Mouse (Mus musculus) intestine, embryonic 14.5 days (tissue): ENCODE results near the gene Scarb2. TPM values are rescaled to one million over a fixed set of nuclear protein-coding genes. Genes with fewer than 3 reads are reported as not detected.
A peak's percentile ranks its signal among the peaks of the same experiment; 100 is the strongest.

Source experiments
- ATAC-seq: fragments of 200-750 bp; cut with Nextera tagmentation; replicated peaks from 2 replicates; pipeline ENCODE4 v1.8.0; 2017; ENCODE audit warnings: low read depth, moderate number of reproducible peaks, moderate TSS enrichment, moderate library complexity; ENCODE audit not compliant: low FRiP score, low TSS enrichment
- DNase-seq: peaks from one replicate; pipeline ENCODE4 v3.0.0-alpha.2; 2018; ENCODE audit warnings: low spot score
- H3K27ac ChIP-seq: fragments of 300-500 bp; sonication (generic); 2 replicates; pipeline ENCODE4 v1.5.1; 2014; ENCODE audit warnings: low read depth, mild to moderate bottlenecking, control low read depth
- H3K27me3 ChIP-seq: fragments of 300-500 bp; sonication (generic); replicated peaks from 2 replicates; pipeline ENCODE4 v1.6.1; 2014; ENCODE audit warnings: low read length, control low read depth; ENCODE audit not compliant: control insufficient read depth, insufficient read depth
- H3K36me3 ChIP-seq: fragments of 300-500 bp; sonication (generic); 2 replicates; pipeline ENCODE4 v1.6.1; 2014; ENCODE audit warnings: low read length, control low read depth; ENCODE audit not compliant: control insufficient read depth, insufficient read depth
- H3K4me1 ChIP-seq: fragments of 300-500 bp; sonication (generic); replicated peaks from 2 replicates; pipeline ENCODE4 v1.6.1; 2014; ENCODE audit warnings: low read length, control low read depth, mixed read lengths; ENCODE audit not compliant: control insufficient read depth, insufficient read depth
- H3K4me2 ChIP-seq: fragments of 300-500 bp; sonication (generic); 2 replicates; pipeline ENCODE4 v1.6.1; 2014; ENCODE audit warnings: low read length
- H3K4me3 ChIP-seq: fragments of 300-500 bp; sonication (generic); 2 replicates; pipeline ENCODE4 v1.5.1; 2014; ENCODE audit warnings: low read depth, low read length, control low read depth, mixed read lengths
- H3K9ac ChIP-seq: fragments of 300-500 bp; sonication (generic); 2 replicates; pipeline ENCODE4 v1.6.1; 2014; ENCODE audit warnings: mild to moderate bottlenecking, low read length
- H3K9me3 ChIP-seq: fragments of 300-500 bp; sonication (generic); 2 replicates; pipeline ENCODE4 v1.6.1; 2016; ENCODE audit warnings: low read length, control low read depth; ENCODE audit not compliant: control insufficient read depth
- WGBS: fragments of 180-500 bp; shearing (Covaris S2); extraction: QIAGEN DNeasy Blood & Tissue Kit; methylation state at CpG from one replicate; pipeline ENCODE4 v1.1.7; 2014; 5-methylcytosine and 5-hydroxymethylcytosine counted together
- polyA plus RNA-seq: library from polyadenylated mRNA; unstranded; fragments of >200 nt; fragmentation: Nextera tagmentation; extraction: Ambion mirVana; gene quantifications from 2 replicates; pipeline ENCODE4 v1.2.1, GENCODE M21; 2014

Gene Scarb2
- polyA plus RNA-seq, 1 experiment from 2014 or later, result 11.8 TPM

DNA sequence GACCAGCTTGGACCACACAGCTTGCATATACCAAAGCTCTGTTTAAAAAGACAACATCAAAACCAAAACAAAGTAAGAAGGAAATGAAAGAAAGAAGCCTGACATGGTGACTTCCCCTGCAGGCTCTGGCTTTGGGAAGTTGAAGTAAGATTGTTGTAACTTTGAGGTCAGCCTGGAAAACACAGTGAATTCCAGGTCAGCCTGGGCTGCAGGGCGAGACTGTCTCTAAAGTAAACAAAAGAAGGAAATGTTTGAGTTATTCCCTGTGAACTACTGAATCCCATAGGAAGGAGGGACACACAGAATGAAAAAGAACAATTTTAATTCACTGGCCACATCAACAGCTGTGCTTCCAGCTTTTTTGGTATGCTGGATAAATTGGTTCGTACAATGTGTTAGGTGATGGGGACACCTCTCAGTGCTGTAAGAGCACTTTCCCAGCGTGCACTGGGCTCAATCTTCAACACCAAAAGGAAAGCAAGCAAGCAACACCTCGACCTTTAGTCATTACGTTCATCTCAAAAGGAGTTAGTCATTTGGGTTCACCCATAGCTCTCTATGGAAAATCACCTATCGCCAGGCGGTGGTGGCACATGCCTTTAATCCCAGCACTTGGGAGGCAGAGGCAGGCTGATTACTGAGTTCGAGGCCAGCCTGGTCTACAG, 39.4 kb downstream of the Scarb2 start:
- Histone ChIP-seq H3K4me3 (no peak overlapping the region), H3K9ac (no peak overlapping the region), H3K4me1 (peaks cover 7% of the 10 kb centered on the region; the same call in 1 of the 2 replicates), H3K27ac (peak overlapping the region; percentile 54; the same call in 1 of the 2 replicates), H3K27me3 (no peaks in the 10 kb centered on the region), H3K9me3 (no peaks in the 10 kb centered on the region), H3K36me3 (no peaks in the 10 kb centered on the region), H3K4me2 (no peak overlapping the region)
- DNase-seq (no peak), ATAC-seq (no peak)
- 54% methylated on average over 8 of the region's 8 CpGs for WGBS

DNA sequence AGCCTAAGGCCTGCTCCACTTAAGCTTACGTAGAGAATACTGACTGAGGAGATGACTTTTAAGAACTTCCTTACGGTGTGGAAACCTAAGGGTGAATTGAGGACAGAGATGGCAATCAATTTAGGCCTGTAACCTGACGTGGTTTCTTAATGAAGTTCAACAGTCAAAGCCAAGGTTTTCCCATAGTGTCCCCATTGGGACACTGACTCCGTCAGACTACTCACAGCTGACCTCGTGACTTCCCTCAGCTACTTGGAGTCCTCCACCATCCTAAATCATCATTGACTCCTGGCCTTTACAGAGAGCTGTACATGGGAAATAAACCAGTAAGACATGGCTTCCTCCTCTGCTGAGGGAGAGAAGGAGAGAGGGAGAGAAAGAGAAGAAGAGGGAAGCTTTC, 41.1 kb downstream of the Scarb2 start:
- H3K9me3 ChIP-seq, result no peaks in the 10 kb centered on the region
- H3K27me3 ChIP-seq, result no peaks in the 10 kb centered on the region
- ATAC-seq, result no peak
- WGBS, result 84% methylated on average over 5 of the region's 5 CpGs
- H3K9ac ChIP-seq, result no peak overlapping the region
- no peak overlapping the region for H3K27ac ChIP-seq
- no peak for DNase-seq
- peaks cover 7% of the 10 kb centered on the region; the same call in 1 of the 2 replicates for H3K4me1 ChIP-seq
- no peak overlapping the region for H3K4me2 ChIP-seq
- peaks cover 2% of the 10 kb centered on the region; the same call in 1 of the 2 replicates for H3K36me3 ChIP-seq
- H3K4me3 ChIP-seq, result no peak overlapping the region

DNA sequence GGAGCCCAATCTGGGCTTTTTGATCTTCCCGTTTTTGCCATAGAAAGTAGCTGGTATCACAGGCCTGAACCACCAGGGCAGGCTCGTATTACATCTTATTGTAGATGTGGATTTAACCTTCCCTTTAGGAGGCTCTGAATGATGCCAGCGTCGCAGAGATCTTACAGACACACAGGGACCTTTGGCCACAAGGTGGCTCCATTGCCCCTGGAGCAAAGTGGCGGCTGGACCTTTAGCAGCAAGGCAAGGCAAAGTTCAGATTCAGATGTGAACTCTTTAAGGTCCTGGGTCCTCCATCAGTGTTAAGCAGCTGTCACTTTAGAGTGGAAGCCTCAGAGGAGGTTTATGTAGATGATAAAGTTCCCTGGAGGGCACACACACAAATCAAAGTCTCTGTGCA, 45.3 kb downstream of the Scarb2 start:
- 29% methylated on average over 5 of the region's 5 CpGs for WGBS
- DNase-seq, result peak; percentile 75
- Histone ChIP-seq H3K4me2 (no peak overlapping the region), H3K4me1 (no peaks in the 10 kb centered on the region), H3K9ac (no peak overlapping the region), H3K36me3 (peaks cover 18% of the 10 kb centered on the region; the same call in 1 of the 2 replicates), H3K4me3 (no peak overlapping the region), H3K9me3 (no peaks in the 10 kb centered on the region), H3K27ac (no peak overlapping the region), H3K27me3 (no peaks in the 10 kb centered on the region)
- no peak for ATAC-seq

DNA sequence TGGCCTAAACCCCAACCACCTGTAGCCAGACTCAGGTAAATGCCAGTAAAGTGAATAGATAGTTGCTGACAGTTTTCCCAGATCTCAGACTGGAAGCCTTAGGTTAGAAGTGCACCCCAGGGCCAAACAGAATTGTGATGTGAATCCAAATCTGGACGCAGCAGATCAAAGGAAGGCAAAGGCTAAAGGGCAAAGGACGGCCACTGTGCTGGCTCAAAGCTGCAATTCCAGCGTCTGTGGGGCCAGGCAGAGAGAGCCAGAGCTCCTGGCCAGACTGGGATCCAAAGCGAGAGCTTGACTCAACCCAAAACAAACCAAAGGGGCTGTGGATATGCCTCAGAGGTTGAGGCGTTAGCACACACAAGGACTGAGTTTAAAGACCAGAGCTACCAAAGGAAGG, 47.9 kb downstream of the Scarb2 start:
- DNase-seq (no peak), ATAC-seq (no peak)
- WGBS, result 53% methylated on average over 5 of the region's 5 CpGs
- H3K27ac ChIP-seq, result no peak overlapping the region
- no peak overlapping the region for H3K4me3 ChIP-seq
- H3K27me3 ChIP-seq, result no peaks in the 10 kb centered on the region
- H3K36me3 ChIP-seq, result peaks cover 29% of the 10 kb centered on the region
- H3K4me2 ChIP-seq, result no peak overlapping the region
- no peak overlapping the region for H3K9ac ChIP-seq
- no peaks in the 10 kb centered on the region for H3K9me3 ChIP-seq
- H3K4me1 ChIP-seq, result no peaks in the 10 kb centered on the region

DNA sequence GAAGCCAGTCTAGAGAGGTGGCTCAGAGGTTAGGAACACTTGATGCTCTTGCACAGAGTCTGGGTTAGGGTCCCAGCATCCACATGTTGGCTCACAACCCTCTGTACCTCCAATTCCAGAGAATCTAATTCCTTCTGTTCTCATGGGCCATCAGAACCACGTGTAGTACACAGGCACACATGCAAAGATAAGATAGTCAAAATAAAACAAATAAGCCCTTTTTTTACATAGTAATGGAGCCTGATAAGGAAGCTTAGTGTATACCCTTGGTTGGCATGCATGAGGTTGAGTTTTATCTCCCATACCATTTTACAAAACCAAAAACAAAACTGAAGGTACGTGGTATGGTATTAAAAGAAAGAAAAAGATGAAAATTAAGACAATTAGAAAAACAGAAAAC, 49.2 kb downstream of the Scarb2 start:
- DNase-seq (no peak), ATAC-seq (no peak)
- Histone ChIP-seq H3K27ac (no peak overlapping the region), H3K4me1 (no peaks in the 10 kb centered on the region), H3K9ac (no peak overlapping the region), H3K27me3 (no peaks in the 10 kb centered on the region), H3K4me3 (no peak overlapping the region), H3K36me3 (peaks cover 40% of the 10 kb centered on the region), H3K9me3 (no peaks in the 10 kb centered on the region), H3K4me2 (no peak overlapping the region)
- 75% methylated on average over 2 of the region's 2 CpGs for WGBS

DNA sequence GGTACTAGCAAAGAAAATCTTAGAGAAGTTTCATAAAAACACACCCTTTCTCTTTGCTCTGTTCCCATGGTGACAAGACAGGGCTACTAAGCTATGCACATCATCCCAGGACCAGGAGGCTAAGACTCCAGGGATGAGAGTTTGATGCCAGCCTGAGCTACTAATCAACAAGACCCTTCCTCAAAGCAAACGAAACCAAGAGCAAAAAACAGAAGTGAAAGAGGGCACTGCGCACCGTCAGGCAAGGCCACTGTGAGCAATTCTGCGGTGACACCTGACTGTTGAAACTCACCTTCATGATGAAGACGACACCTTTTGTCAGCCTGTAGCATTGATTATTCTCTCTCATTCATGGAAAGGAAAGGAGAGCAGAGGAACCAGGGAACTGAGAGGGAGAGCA, 53.8 kb downstream of the Scarb2 start:
- DNase-seq (no peak), ATAC-seq (no peak)
- no peaks in the 10 kb centered on the region for H3K27me3 ChIP-seq
- peaks cover 57% of the 10 kb centered on the region for H3K36me3 ChIP-seq
- no peak overlapping the region for H3K9ac ChIP-seq
- H3K27ac ChIP-seq, result no peak overlapping the region
- WGBS, result 97% methylated on average over 5 of the region's 5 CpGs
- H3K4me3 ChIP-seq, result no peak overlapping the region
- no peaks in the 10 kb centered on the region for H3K9me3 ChIP-seq
- H3K4me1 ChIP-seq, result no peaks in the 10 kb centered on the region
- H3K4me2 ChIP-seq, result no peak overlapping the region

DNA sequence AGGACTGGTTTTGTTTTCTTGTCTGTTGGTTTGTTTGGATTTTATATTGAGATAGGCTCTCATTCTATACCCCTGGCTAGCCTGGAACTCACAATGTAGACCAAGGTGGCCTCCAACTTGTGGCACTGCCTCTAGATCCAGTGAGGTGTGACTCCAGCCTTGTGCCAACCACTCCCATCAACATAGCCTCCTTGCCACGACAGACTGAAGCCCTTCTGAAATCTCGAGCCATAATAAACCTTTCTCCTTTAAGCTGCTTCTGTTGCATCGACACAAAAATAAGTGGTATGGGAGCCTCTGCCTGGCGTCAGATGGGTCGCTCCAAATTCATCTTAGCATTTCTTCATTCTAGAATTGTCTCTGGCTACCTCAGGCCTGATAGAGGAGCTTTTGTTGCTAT, 59.9 kb downstream of the Scarb2 start:
- 92% methylated on average over 5 of the region's 5 CpGs for WGBS
- Histone ChIP-seq H3K4me2 (no peak overlapping the region), H3K27me3 (no peaks in the 10 kb centered on the region), H3K36me3 (peaks cover 61% of the 10 kb centered on the region), H3K4me1 (no peaks in the 10 kb centered on the region), H3K9me3 (no peaks in the 10 kb centered on the region), H3K27ac (no peak overlapping the region), H3K4me3 (no peak overlapping the region), H3K9ac (no peak overlapping the region)
- no peak for ATAC-seq
- no peak for DNase-seq

DNA sequence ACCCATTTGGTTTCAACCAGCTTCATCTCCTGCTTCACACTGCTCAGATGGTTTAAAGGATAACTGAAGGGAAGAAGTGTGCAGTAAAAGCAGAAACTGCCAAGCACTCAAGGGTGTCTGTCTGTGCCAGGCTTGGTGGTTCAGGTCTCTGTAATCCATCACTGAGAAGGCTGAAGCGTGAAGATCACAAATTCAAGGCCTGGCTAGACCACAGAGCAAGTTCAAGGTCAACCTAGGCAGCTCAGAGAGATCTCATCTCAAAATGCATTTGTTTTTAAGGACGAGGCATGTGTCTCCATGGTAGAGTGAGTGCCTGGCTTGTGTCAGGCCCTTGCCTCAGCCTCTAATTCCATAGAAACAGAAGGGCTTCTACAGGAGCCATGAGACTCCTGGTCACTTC, 61.6 kb downstream of the Scarb2 start:
- Histone ChIP-seq H3K4me1 (no peaks in the 10 kb centered on the region), H3K27me3 (no peaks in the 10 kb centered on the region), H3K27ac (no peak overlapping the region), H3K36me3 (peaks cover 44% of the 10 kb centered on the region), H3K4me2 (no peak overlapping the region), H3K9ac (no peak overlapping the region), H3K4me3 (no peak overlapping the region), H3K9me3 (no peaks in the 10 kb centered on the region)
- ATAC-seq (no peak), DNase-seq (no peak)
- 84% methylated on average over 2 of the region's 2 CpGs for WGBS

DNA sequence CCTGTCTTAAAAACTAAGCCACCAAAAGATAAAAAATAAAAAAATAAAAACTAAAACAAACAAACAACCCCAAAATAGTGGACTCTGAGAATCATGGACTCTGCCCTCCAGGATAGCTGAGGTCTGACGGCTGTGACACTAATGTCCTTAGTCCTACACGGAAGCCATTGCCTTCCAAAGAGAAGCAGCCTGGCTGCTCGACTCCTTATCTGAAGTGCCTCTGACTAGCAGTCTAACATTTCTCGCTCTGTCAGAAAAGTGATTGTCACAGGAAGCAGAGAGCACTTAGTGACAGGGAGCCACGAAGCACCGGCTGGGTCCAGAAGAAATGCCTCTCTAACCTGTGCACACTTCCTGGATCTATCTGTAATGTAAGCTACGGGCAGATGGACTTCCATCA, 63.7 kb downstream of the Scarb2 start:
- no peak for DNase-seq
- H3K4me3 ChIP-seq, result no peak overlapping the region
- H3K9ac ChIP-seq, result no peak overlapping the region
- no peak overlapping the region for H3K4me2 ChIP-seq
- H3K36me3 ChIP-seq, result peaks cover 35% of the 10 kb centered on the region
- no peaks in the 10 kb centered on the region for H3K27me3 ChIP-seq
- 82% methylated on average over 7 of the region's 7 CpGs for WGBS
- H3K9me3 ChIP-seq, result no peaks in the 10 kb centered on the region
- no peak overlapping the region for H3K27ac ChIP-seq
- no peak for ATAC-seq
- no peaks in the 10 kb centered on the region for H3K4me1 ChIP-seq
